Mouse (Mus musculus): ENCODE data around the gene Cd52.

Cd52 gene

GRCm38 (mm10) chr4:134090521-134091224 is 4.2 kb downstream of the Cd52 start:
- DNase-seq, result no peak

DNA sequence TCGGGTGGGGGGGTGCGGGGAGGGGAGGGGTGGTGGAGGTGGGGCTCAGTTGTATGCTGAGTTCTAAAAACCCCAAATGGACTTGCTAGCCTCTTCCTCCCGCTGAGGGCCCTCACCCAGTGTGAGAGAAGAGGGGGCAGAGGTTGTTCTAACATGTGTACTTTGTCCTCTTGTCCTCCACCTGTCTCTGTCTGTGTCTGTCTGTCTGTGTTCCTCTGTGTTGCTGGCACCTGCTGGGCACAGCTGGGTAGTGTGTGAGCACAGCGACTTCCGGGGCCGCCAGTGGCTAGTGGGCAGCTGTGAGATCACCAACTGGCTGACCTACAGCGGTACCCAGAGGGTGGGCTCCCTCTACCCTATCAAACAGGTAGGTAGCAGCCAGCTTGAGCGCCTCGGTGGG is 5.9 kb downstream of the Cd52 start:
- peak; percentile 36 for DNase-seq

DNA sequence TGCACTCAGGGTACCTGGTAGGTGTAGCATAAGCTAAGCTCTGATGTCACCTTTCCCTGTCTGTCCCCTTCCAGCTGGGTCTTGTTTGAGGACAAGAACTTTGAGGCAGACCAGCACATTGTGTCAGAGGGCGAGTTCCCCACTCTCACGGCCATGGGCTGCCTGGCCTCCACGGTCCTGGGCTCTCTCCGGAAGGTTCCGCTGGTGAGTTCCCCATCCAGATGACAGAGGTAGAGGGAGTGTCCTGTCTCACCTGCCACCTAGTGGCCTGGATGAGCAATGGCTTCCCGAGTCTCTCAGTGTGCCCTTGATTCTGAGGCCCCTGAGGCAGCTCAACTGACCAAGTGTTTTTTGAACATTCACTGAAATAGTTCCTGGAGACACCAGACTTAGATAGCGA is 7.5 kb downstream of the Cd52 start:
- DNase-seq, result peak; percentile 63

GRCm38 (mm10) chr4:134084999-134085398 is 9.9 kb downstream of the Cd52 start:
- no peak for DNase-seq

DNA sequence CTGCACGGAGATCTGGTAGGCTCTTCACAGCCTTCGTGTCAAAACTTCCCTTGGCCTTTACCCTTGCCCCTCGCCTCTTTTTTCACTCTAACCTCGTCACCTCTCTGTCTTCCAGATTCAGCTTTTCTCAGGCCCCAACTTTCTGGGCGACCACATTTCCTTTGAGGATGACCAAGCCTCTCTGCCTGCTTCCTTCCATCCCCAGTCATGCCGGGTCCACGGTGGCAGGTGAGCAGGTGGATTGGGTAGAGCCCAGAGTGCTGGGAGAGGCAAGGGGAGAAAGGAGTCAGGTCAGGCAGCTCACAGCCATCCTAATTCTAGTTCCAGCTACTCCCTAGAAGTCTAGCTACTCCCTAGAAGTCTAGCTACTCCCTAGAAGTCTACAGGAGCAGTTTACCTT is 12.4 kb downstream of the Cd52 start:
- DNase-seq, result no peak

DNA sequence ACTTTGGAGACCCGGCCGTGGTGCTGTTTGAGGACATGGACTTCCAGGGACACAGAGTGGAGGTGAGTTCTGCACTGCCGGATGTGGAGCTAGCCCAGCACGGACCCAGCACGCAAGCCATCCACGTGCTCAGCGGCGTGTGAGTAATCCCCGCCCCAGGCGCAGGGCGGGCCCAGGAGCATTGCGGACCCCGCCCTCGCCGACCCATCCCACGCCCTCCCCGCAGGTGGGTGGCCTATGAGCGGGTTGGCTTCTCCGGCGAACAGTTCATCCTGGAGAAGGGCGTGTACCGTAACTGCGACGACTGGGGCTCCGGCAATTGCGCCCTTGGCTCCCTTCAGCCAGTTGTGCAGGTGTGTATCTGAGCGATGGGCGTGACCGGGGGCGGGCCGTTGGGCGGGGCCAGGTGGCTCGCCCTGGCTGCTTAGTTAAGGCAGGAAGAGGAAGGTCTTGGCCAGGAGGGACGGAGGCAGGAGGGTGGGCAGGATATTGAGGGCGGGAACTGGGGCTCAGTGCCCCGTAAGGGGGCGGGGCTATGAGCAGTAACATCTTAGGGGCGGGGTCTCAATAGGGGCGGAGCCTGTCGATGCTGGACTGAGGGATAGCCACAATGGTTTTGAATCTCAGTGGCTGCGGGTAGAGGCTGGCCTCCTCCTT is 13.0 kb downstream of the Cd52 start:
- DNase-seq, result peak; percentile 90

DNA sequence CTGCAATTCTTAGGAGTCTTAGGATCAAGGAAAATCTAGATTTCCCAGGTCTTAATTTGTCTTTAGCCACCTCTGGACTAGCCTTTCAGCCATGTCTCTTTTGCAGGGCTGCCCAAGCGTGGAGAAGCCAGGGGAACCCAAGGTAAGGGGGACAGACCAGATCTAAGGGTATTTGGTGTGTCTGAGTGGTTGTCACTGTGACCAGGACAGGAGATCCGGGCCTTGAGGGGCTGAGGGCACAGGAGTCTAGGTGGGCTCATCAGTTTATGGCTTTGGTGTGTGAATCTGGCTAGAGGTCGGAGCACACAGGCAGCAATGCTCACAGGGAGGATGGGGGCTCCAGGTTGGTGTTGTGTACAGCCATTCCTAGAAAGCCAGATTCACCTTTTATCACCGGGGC is 14.2 kb downstream of the Cd52 start:
- DNase-seq, result no peak

DNA sequence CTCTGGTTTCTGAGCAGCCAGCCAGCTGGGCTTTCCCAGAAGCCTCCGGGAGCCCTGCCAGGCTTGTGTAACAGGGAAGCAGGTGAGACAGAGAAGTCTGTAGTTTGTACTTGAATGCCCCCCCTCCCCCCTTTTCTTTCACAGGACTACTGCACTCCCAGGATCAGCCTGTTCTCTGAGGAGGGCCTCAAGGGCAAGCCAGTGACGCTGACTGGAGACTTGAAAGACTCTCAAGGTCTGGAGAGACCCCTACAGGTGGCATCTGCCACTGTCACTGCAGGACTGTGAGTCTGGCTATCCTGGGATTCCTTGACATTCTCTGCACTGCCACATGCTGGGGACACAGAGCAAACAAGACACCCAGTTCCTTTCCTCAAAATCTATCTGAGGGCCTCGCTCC is 16.2 kb downstream of the Cd52 start:
- DNase-seq, result peak; percentile 86

DNA sequence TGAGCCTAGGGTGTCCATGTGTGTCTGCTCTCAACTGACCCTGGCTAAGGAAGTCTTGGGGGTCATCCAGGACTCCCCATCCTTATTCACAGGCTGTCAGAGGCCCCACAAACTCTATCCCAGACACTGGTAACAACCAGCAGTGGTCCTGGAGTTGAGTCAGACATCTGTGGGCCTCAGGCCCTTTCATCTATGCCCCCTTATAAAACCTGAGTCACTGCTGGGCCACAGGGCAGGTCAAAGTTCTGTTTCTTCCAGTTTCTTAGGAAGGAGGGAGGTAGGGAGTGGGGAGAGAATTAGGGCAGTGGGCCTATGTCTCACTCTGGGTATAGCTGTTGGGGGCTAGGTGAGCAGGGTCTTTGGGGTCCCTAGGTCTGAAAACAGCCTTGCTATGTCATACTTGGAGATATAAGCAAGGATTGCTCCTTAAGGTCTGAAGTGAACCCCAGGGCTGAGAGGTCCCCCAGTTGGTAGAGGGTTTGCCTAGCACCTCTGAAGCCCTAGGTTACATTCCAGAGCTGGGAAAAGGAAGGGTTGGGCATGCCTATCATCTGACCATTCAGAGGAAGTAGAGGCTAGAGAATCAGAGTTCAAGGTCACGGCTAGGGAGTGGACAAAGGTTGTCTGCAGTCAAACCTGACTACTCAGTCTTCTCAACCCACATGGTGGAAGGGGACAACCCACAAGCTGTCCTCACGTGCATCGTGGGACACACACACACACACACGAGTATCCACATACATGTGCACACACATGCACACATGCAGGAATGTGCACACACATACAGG is 25.9 kb downstream of the Cd52 start:
- no peak for DNase-seq

- DNase-seq, result no peak
Observed at GRCm38 (mm10) chr4:134067833-134068544, 26.9 kb downstream of the Cd52 start.

DNA sequence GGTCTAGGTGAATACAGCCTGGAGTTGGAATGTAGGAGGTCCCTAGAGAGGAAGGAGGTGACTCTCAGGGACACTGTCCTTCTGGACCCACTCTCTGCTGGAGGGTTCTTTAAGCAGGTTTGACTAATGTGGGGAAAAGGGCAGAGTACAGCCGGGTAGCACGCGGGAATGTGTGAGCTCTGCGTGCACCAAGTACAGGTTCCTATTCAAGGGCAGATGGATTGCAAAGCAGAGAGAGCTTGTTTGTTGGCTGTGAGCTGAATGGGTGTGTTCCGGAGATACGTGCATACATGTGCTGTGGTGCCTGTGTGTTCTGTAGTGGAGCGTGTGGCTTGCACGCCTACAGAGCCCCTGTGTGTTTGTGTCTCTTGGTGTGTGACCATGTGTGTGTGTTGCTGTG is 27.5 kb downstream of the Cd52 start:
- DNase-seq, result peak; percentile 76

DNA sequence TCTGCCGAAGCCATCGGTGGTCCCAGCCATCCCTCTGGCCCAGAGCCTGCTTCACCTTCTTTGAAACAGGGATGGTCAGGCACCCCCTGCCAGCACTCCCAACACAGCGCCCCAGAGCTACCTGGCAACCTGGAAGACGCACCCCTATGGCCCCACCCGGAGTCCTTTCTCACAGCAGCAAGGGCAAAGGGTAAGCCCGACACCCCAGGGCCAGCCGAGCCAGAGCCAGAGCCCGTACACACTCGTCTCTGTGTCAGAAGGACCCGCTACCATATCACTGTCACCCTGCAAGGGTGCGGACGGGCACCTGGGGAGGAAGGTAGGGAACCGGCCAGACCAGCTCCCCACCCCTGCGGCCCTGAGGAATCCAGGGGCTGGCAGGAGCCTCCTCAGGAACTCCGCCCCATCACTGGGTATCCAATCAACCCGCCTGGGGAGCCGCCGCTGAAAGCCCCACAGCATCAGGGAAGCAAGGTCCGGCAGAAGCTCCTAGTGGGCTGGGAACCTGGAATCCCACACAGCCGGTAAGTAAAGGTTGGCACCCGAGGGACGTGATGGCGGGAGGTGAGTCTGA is 29.4 kb downstream of the Cd52 start:
- DNase-seq, result peak; percentile 39

GRCm38 (mm10) chr4:134062561-134062960 is 32.3 kb downstream of the Cd52 start:
- DNase-seq, result no peak

DNA sequence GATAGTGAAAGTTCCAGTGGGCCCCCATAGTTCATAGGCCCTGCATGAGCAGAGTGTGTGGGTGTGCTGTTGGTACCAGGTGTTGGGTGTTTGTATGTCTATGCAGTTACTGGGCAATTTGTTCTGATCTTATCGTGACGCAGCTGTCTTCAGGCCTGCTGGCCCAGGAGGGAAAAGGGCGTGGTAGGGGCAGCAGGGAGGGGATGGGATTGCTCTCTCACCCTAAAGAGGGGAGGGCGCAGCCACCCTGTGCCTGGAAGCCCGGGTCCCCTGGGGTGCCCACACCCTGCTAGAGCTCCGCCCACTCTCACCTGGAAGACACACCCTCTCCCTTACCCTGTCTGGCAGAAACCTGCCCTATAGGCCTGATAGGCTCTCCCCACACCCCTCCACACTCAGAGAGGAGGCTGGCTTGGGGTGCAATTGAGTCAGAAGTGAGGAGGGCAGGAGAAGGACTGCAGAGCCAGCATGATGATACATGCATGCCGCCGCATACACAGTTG is 32.9 kb downstream of the Cd52 start:
- DNase-seq, result no peak

DNA sequence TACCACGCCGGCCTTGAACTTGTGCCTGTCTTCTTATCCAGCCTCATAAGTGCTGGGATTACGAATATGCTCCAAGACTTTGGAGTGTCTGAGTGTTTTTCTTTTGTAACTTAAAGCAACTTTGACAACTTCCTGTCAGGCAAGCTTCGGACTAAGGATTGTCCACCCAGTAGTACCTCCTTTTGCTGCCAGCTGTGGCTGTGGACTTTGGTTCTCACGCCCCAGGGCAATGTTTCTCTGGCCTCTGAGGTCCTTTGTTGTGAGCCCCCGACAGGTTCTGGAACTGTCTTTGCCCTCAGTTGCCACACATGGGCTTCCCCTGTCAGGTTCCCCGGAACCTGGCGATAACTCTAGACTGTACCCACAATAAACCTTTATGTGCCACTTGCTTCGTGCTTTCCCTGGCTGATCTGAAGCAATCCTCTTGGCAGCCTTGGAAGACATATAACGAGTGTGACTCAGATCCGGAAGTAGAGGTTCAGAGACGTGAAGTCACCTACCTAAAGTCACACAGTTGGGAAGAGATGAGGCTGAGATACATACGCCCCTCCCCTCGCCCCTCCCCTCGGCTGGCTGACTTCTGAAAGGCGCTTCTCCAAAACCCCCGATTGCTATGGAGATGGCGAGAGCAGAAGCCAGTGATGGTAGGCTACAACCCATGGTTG is 33.6 kb downstream of the Cd52 start:
- peak; percentile 74 for DNase-seq

DNA sequence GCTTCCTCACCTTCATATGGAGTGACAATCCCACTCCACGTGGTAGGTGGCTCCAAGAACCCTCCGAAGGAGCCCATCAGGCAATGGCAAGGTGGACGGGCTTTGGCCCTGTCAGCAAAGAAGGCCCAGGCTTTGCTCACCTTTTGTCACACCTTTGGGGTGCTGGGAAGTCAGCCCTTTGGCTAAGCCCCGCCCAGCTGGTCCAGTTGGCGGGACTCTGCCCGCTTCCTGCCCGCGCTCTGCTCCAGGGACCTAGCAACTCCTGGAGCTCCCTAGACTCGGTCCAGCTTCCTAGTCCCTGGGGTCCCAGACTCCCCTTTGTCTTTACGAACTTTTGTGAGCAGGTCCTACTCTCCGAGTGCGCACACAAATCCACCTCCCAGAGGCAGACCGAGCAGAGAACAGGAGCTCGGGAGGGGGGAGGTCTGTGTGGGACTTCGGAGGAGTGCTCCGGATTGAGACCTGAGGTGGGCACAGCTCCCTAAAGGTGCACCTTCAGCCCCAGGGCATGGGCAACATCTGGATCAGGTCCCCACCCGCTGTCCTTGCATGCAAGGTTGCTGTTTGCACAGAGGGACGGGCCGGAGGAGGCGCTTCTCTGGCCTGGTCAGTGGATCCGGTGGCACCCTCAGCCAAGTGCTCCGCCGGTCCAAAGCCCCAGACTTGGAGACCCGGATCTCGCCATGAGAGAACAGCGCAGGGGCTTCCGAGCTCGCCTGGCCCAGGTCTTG is 34.6 kb downstream of the Cd52 start, which contains the start of gene Crybg2:
Crybg2 (plus strand) TSS at position 681 of the 731 bp plus-strand sequence.
- DNase-seq, result no peak

GRCm38 (mm10) chr4:134058908-134059307 is 36.0 kb downstream of the Cd52 start:
- DNase-seq, result no peak

- no peak for DNase-seq
Observed at GRCm38 (mm10) chr4:134058166-134058715, 36.6 kb downstream of the Cd52 start.

DNA sequence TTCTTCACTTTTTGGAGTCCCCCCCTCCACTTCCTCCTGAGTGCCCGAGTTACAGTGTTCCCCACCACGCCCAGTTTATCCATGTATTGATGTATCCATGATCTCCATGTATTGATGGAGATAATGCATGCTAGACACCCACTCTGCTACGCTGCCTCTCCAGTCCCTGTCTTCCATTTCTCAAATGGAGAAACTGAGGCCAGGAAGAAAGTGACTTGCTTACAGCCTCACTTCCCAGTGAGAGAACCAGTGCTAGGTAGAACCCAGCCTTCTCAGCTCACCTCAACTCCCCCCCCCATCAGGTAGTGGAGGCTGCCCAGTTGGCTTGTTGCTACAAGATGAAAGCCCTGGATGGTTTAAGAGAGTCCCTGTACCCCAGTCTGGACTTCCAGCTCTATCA is 41.3 kb downstream of the Cd52 start, which contains the start of gene Zfp683:
Zfp683 (plus strand) TSS at position 301 of the 400 bp plus-strand sequence.
- no peak for DNase-seq

DNA sequence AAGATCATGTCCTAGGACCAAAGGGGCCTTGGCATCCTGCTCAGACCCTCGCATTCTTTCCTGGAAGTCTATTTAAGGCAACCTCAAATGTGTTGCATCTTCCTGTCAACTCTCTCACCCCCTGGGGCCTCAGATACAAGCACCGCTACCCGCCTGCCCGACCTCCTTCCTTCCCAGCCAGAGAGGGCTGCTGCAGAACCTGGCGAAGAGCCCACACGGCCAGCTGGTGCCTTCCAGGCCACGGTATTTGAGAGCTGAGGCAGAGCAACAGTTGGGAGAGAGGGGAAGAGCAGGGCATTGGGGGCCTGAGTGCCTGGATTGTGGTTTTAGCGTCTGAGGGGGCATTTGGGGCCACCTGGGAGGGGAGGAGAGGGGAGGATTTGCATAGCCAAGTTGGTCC is 42.3 kb downstream of the Cd52 start:
- DNase-seq, result no peak

DNA sequence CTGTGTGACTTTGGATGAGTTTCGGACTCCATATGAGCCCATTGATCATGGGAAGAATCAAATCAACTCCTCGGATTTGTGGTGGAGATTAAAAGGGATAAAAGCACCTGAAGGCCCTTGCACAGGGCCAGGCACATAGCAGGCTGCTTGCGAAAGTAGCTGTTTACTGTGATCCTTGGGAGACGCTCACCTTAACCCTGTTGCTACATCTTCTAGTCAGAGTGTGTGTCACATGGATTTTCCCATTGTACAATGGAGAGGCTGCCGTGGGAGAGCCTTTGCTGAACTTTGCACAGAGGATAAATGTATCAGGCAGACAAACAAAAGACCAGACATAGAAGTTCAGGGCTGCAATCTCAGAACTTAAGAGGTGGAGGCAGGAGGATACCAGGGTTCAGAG is 43.0 kb downstream of the Cd52 start:
- DNase-seq, result no peak
